8 mouse cellular contexts compared by ENCODE assay signal in the genomic region with DNA sequence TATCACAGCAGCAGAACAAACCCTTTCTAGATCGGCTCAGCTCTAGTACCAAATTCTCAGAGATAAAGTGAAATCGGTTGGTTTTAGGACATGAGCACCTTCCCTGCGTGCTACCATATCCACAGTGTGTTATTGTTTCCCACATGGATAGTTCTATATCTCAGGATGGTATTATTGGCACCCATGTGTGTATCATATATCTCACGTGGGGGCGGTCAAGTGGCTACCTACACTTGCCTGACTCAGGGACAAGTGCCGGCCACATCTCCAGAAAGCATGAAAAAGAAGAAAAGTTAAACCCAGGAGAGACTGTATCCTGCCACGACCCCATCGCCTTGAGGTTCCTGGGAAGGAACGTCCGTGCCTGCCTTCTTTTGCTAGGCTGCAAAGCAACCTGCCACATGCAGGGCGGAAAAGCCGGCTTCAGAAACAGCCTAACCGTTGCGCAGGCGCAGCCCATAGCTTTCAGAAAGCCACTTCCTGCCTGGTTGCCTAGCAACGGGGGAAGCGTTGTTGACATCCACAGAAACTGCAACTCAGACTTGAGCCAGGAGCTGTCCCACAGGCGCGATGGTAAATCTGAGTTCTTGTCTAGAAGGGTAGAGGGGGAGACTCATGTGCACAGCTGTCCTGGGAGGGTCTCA. TPM values are rescaled to one million over a fixed set of nuclear protein-coding genes. Genes with fewer than 3 reads are reported as not detected.
DNase-seq lines count a peak whose midpoint lies in the region; ATAC-seq and TF ChIP-seq lines count a peak whose summit lies in the region.

Gene Dynlrb2, plus strand, starts transcription at position 498 of the 644 bp plus-strand sequence.

- no peaks in the 10 kb centered on the region for H3K27me3 ChIP-seq in heart, embryonic 12.5 days (replicated peaks)
- H3K27me3 ChIP-seq in kidney, embryonic 15.5 days, result peaks cover 3% of the 10 kb centered on the region; the same call in 1 of the 2 replicates
- H3K27me3 ChIP-seq in limb, embryonic 14.5 days (ENCODE audit: control insufficient read depth, insufficient read depth, low read length), result no peaks in the 10 kb centered on the region
- H3K27me3 ChIP-seq in midbrain, embryonic 15.5 days (replicated peaks), result no peaks in the 10 kb centered on the region

- ATAC-seq in heart, embryonic 12.5 days (ENCODE audit: insufficient number of reproducible peaks, low FRiP score), result peak; percentile 86
- ATAC-seq in kidney, embryonic 15.5 days (replicated peaks; ENCODE audit: low FRiP score), result peak; percentile 95
- peak; percentile 91 for ATAC-seq in limb, embryonic 14.5 days (ENCODE audit: low FRiP score, low read depth)
- peak; percentile 93 for ATAC-seq in midbrain, embryonic 15.5 days (replicated peaks)

- H3K4me3 ChIP-seq in embryonic fibroblast, embryonic 13.5 days (ENCODE audit: insufficient read depth, low read length), result peak within 1 kb of the TSS; percentile 15; the same call in 1 of the 2 replicates
- H3K4me3 ChIP-seq in heart, embryonic 12.5 days, result peak within 1 kb of the TSS; percentile 48
- H3K4me3 ChIP-seq in kidney, embryonic 15.5 days (replicated peaks), result peak within 1 kb of the TSS; percentile 48
- H3K4me3 ChIP-seq in limb, embryonic 14.5 days (replicated peaks; ENCODE audit: low read length), result peak within 1 kb of the TSS; percentile 18
- peak within 1 kb of the TSS; percentile 46 for H3K4me3 ChIP-seq in midbrain, embryonic 15.5 days

- peak; percentile 64 for TF ChIP-seq POLR2A in embryonic fibroblast, embryonic 13.5 days (IDR thresholded peaks at IDR 0.05; ENCODE audit: low read depth, low read length)
- TF ChIP-seq POLR2A in limb, embryonic 14.5 days (IDR thresholded peaks at IDR 0.05; ENCODE audit: borderline replicate concordance, extremely low read depth, insufficient read depth, insufficient read length), result peak; percentile 58; the same call in 1 of the 2 replicates

- H3K4me2 ChIP-seq in heart, embryonic 12.5 days, result peak within 1 kb of the TSS; percentile 77
- peak within 1 kb of the TSS; percentile 90 for H3K4me2 ChIP-seq in kidney, embryonic 15.5 days
- H3K4me2 ChIP-seq in limb, embryonic 14.5 days (replicated peaks; ENCODE audit: low read depth, low read length, severe bottlenecking), result peak within 1 kb of the TSS; percentile 49
- H3K4me2 ChIP-seq in midbrain, embryonic 15.5 days, result peak within 1 kb of the TSS; percentile 67

- H3K9ac ChIP-seq in heart, embryonic 12.5 days, result peak within 1 kb of the TSS; percentile 57
- H3K9ac ChIP-seq in kidney, embryonic 15.5 days, result peak within 1 kb of the TSS; percentile 21; the same call in 1 of the 2 replicates
- peak within 1 kb of the TSS; percentile 5; the same call in 1 of the 2 replicates for H3K9ac ChIP-seq in limb, embryonic 14.5 days (ENCODE audit: low read depth, low read length, severe bottlenecking)
- peak within 1 kb of the TSS; percentile 54 for H3K9ac ChIP-seq in midbrain, embryonic 15.5 days

- WGBS in heart, embryonic 12.5 days, result 4% methylated on average over 19 of the region's 19 CpGs
- WGBS in kidney, embryonic 15.5 days, result 9% methylated on average over 19 of the region's 19 CpGs
- WGBS in limb, embryonic 14.5 days, result 8% methylated on average over 19 of the region's 19 CpGs
- 8% methylated on average over 19 of the region's 19 CpGs for WGBS in midbrain, embryonic 15.5 days

- H3K4me1 ChIP-seq in embryonic fibroblast, embryonic 13.5 days (ENCODE audit: control insufficient read depth, insufficient read depth, low read length), result no peaks in the 10 kb centered on the region
- no peaks in the 10 kb centered on the region for H3K4me1 ChIP-seq in heart, embryonic 12.5 days (replicated peaks)
- peaks cover 10% of the 10 kb centered on the region for H3K4me1 ChIP-seq in kidney, embryonic 15.5 days
- no peaks in the 10 kb centered on the region for H3K4me1 ChIP-seq in limb, embryonic 14.5 days (ENCODE audit: control insufficient read depth, insufficient read depth, low read length)
- peaks cover 10% of the 10 kb centered on the region for H3K4me1 ChIP-seq in midbrain, embryonic 15.5 days

- H3K36me3 ChIP-seq in heart, embryonic 12.5 days, result no peaks in the 10 kb centered on the region
- H3K36me3 ChIP-seq in kidney, embryonic 15.5 days, result no peaks in the 10 kb centered on the region
- no peaks in the 10 kb centered on the region for H3K36me3 ChIP-seq in limb, embryonic 14.5 days (ENCODE audit: control insufficient read depth, insufficient read depth, low read length)
- no peaks in the 10 kb centered on the region for H3K36me3 ChIP-seq in midbrain, embryonic 15.5 days (replicated peaks)

- no peak within 1 kb of the TSS for H3K27ac ChIP-seq in embryonic fibroblast, embryonic 13.5 days (ENCODE audit: insufficient read depth, low read length)
- no peak within 1 kb of the TSS for H3K27ac ChIP-seq in heart, embryonic 12.5 days (ENCODE audit: poor library complexity, severe bottlenecking)
- H3K27ac ChIP-seq in kidney, embryonic 15.5 days, result no peak within 1 kb of the TSS
- no peak within 1 kb of the TSS for H3K27ac ChIP-seq in limb, embryonic 14.5 days (replicated peaks; ENCODE audit: low read depth, low read length)
- peak within 1 kb of the TSS; percentile 60; the same call in 1 of the 2 replicates for H3K27ac ChIP-seq in midbrain, embryonic 15.5 days

- H3K9me3 ChIP-seq in heart, embryonic 12.5 days (replicated peaks), result peaks cover 3% of the 10 kb centered on the region; the same call in 1 of the 2 replicates
- no peaks in the 10 kb centered on the region; the same call in 1 of the 2 replicates for H3K9me3 ChIP-seq in kidney, embryonic 15.5 days (replicated peaks)
- H3K9me3 ChIP-seq in limb, embryonic 14.5 days (ENCODE audit: control insufficient read depth, low read length), result no peaks in the 10 kb centered on the region
- no peaks in the 10 kb centered on the region for H3K9me3 ChIP-seq in midbrain, embryonic 15.5 days

- TF ChIP-seq CTCF in embryonic fibroblast, embryonic 13.5 days (IDR thresholded peaks at IDR 0.05; ENCODE audit: borderline replicate concordance, insufficient read depth, low read length), result no peak

- peak; percentile 97 for DNase-seq in brain, adult 2 months (ENCODE audit: low read depth, low spot score)
- peak; percentile 96 for DNase-seq in limb, embryonic 14.5 days (ENCODE audit: low spot score)
- DNase-seq in spleen, adult 12 weeks (ENCODE audit: low spot score), result peak; percentile 70
- DNase-seq in adipocyte (ENCODE audit: low spot score), result no peak

RNA-seq across cellular contexts. Expression of gene Dynlrb2, which starts in this region (rescaled TPM):
- not detected in 2 replicates for polyA plus RNA-seq in embryonic fibroblast, embryonic 13.5 days (2011; ENCODE audit: insufficient read length, low read depth, missing spikeins)
- not detected in 2 replicates for polyA plus RNA-seq in heart, embryonic 12.5 days (2016; fragmentation: Nextera tagmentation; extraction: Ambion mirVana)
- polyA plus RNA-seq in kidney, embryonic 15.5 days (2015; fragmentation: Nextera tagmentation; extraction: Ambion mirVana), result 0.66 and 0.82 TPM in 2 replicates
- 0.23 and 0.25 TPM in 2 replicates for polyA plus RNA-seq in limb, embryonic 14.5 days (2012; rRNA removed)
- polyA plus RNA-seq in limb, embryonic 14.5 days (2014; fragmentation: Nextera tagmentation; extraction: Ambion mirVana), result not detected in 2 replicates
- 13.0 and 15.2 TPM in 2 replicates for polyA plus RNA-seq in midbrain, embryonic 15.5 days (2015; fragmentation: Nextera tagmentation; extraction: Ambion mirVana)

Comparison
In these comparisons a context has a peak if more than half of its experiments do, and no peak if none do; other contexts are left out.
1. Peak in ATAC-seq, H3K4me3 ChIP-seq, H3K9ac ChIP-seq and H3K4me2 ChIP-seq in heart, embryonic 12.5 days; RNA of the gene not detected or under 1 TPM.
2. Peak in ATAC-seq, H3K4me3 ChIP-seq, H3K9ac ChIP-seq and H3K4me2 ChIP-seq in kidney, embryonic 15.5 days; RNA of the gene not detected or under 1 TPM.
3. Peak in DNase-seq, ATAC-seq, H3K4me3 ChIP-seq, H3K9ac ChIP-seq and H3K4me2 ChIP-seq in limb, embryonic 14.5 days; RNA of the gene not detected or under 1 TPM.
4. H3K9ac ChIP-seq: peak in every context shown above with its lines; median percentile 57 in heart, embryonic 12.5 days; 54 in midbrain, embryonic 15.5 days; 21 in kidney, embryonic 15.5 days; 5 in limb, embryonic 14.5 days.